Comparison of ENCODE assay signal across 9 mouse cellular contexts in the genomic region with DNA sequence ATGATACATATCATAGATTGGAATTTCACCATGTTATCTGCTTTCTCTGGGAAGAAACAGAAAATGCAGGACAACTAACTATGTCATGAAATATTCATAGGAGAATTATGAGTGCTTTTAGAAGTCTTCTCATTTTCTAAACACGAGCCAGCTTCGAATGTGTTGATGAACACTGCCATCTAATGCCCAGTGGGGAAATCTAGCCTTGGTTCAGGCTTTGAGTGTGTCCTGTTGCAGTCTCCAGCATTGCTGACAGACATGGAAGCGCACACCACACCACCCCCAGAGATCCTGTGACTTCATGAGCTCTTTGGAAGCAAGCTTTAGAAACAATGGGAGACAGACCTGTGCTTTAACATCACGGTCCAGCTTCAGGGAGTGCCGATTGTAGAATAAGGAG.
DNase-seq lines count a peak whose midpoint lies in the region; ATAC-seq and TF ChIP-seq lines count a peak whose summit lies in the region.
"Had no signal": no experiment of that assay in that cellular context is flagged by ENCODE, and none has a peak within 500 bp of the region (broad histone marks: within the 10 kb centered on the region; RNA-seq: fewer than 3 reads in every experiment).

No protein-coding gene starts in this region.

- H3K4me3 ChIP-seq in kidney, embryonic 16.5 days (ENCODE audit: low read length), result no peak overlapping the region
- H3K4me3 ChIP-seq in liver, adult 2 months (ENCODE audit: insufficient read depth, low read depth, low read length), result no peak overlapping the region
- H3K4me3 ChIP-seq: megakaryocyte, embryonic 14.5 days had no signal

- no peak overlapping the region for H3K4me2 ChIP-seq in kidney, embryonic 16.5 days (replicated peaks; ENCODE audit: low read depth, low read length)

- WGBS in kidney, embryonic 16.5 days, result 50% methylated on average over 5 of the region's 5 CpGs
- 28% methylated on average over 5 of the region's 5 CpGs for WGBS in liver, adult 2 months

- TF ChIP-seq POLR2A in liver, adult 2 months (IDR thresholded peaks at IDR 0.05; ENCODE audit: extremely low read depth, insufficient read depth, low read length), result no peak

- H3K9me3 ChIP-seq in kidney, embryonic 16.5 days (ENCODE audit: low read length), result no peaks in the 10 kb centered on the region
- H3K9me3 ChIP-seq: megakaryocyte, embryonic 14.5 days had no signal

- ATAC-seq in kidney, embryonic 16.5 days (ENCODE audit: low FRiP score, low TSS enrichment), result peak; percentile 65; the same call in 1 of the 2 replicates

- peak; percentile 10 for DNase-seq in adrenal gland, adult 2 months
- DNase-seq in adrenal gland, postnatal 4 days (ENCODE audit: low spot score in 2 of 2), result no peak
- DNase-seq in urinary bladder, postnatal 14 days (ENCODE audit: low spot score), result peak; percentile 4
- no peak for DNase-seq in urinary bladder, postnatal 4 days (ENCODE audit: low spot score in 2 of 2)
- DNase-seq in liver, adult 2 months (ENCODE audit: extremely low read depth, low read depth, low spot score), result peak; percentile 52
- peak; percentile 44 for DNase-seq in right cerebral cortex, postnatal 25 days
- DNase-seq in cerebellum, postnatal 25 days, result no peak

- H3K27me3 ChIP-seq in kidney, embryonic 16.5 days (ENCODE audit: insufficient read depth, low read length), result no peaks in the 10 kb centered on the region
- no peaks in the 10 kb centered on the region for H3K27me3 ChIP-seq in liver, adult 2 months (ENCODE audit: control insufficient read depth, insufficient read depth, low read length)
- H3K27me3 ChIP-seq: megakaryocyte, embryonic 14.5 days had no signal

- H3K36me3 ChIP-seq in kidney, embryonic 16.5 days (ENCODE audit: insufficient read depth, low read length), result no peaks in the 10 kb centered on the region
- H3K36me3 ChIP-seq in liver, adult 2 months (ENCODE audit: control insufficient read depth, insufficient read depth, low read length), result no peaks in the 10 kb centered on the region

- peak; percentile 45 for TF ChIP-seq CTCF in liver, adult 2 months (IDR thresholded peaks at IDR 0.05; ENCODE audit: low read depth, low read length)

- no peaks in the 10 kb centered on the region for H3K4me1 ChIP-seq in kidney, embryonic 16.5 days (ENCODE audit: insufficient read depth, low read length)
- no peaks in the 10 kb centered on the region for H3K4me1 ChIP-seq in liver, adult 2 months (ENCODE audit: control insufficient read depth, insufficient read depth, low read length)

- no peak overlapping the region for H3K9ac ChIP-seq in kidney, embryonic 16.5 days (replicated peaks; ENCODE audit: low read length)
- no peak overlapping the region for H3K9ac ChIP-seq in liver, adult 2 months (ENCODE audit: low read depth, low read length)

- no peaks in the 10 kb centered on the region for H3K79me2 ChIP-seq in liver, adult 2 months (ENCODE audit: control insufficient read depth, insufficient read depth, low read length)

- H3K27ac ChIP-seq in kidney, embryonic 16.5 days (ENCODE audit: low read length), result no peak overlapping the region
- no peak overlapping the region for H3K27ac ChIP-seq in liver, adult 2 months (replicated peaks; ENCODE audit: insufficient read depth, low read depth, low read length)

Comparison
In these comparisons a context has a peak if more than half of its experiments do, and no peak if none do; other contexts are left out.
1. DNase-seq: peak in adrenal gland, adult 2 months (single experiment), urinary bladder, postnatal 14 days (single experiment), liver, adult 2 months (single experiment) and right cerebral cortex, postnatal 25 days (single experiment); none in adrenal gland, postnatal 4 days (0 of 2), urinary bladder, postnatal 4 days (0 of 2) and cerebellum, postnatal 25 days (0 of 2).